Mouse (Mus musculus): ENCODE data around the gene Gm20388. TPM values are rescaled to one million over a fixed set of nuclear protein-coding genes. Genes with fewer than 3 reads are reported as not detected.
A peak's percentile ranks its signal among the peaks of the same experiment; 100 is the strongest.

The Gm20388 gene
- polyA plus RNA-seq, 1 experiment = 59.3 TPM

GRCm38 (mm10) chr8:123726759-123727158 is 3816.1 kb downstream of the Gm20388 start:
- TF ChIP-seq POLR2A (IDR thresholded peaks at IDR 0.05; ENCODE audit: borderline replicate concordance, extremely low read depth, insufficient read depth, insufficient read length, poor library complexity, severe bottlenecking) = no peak
- no peak for TF ChIP-seq CTCF (IDR thresholded peaks at IDR 0.05; ENCODE audit: borderline replicate concordance, extremely low read depth, insufficient read depth, insufficient read length)
- no peak for DNase-seq (ENCODE audit: low read depth)

DNA sequence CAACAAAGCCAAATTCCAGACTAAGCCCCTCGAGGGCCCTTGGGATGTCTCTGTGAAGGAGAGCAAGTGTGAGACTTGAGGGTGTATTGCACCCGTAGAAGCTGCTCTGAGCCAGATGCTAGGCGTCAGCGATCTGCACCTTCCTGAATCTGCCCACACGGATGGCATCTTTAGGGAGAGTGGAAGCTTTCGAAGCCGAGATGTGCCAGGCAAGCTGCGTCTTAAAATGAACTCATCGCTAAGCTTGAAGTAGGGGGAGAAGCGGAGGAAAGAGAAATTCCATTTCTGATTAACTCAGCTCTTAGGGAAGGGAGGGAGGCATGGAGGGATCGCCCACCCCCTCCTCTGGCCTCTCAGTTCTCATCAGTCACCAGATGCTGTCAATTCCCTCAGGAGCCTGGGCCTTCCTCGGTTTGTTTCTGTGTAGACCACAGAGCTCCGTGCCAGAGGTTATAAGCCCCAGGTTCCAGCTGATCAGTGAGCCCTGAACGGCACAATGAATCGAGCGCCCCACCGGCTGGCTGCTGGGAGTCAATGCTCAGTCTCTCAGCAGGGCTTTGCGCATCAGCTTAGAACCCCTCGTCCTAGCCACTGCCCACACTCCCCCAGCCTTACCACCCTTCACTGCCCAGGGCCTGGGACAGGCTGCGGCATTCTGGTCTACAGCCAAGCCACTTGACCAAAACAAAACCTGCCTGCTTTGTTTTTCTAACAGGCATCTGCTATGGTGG is 3818.6 kb downstream of the Gm20388 start:
- TF ChIP-seq POLR2A (IDR thresholded peaks at IDR 0.05; ENCODE audit: borderline replicate concordance, extremely low read depth, insufficient read depth, insufficient read length, poor library complexity, severe bottlenecking) (no peak), CTCF (IDR thresholded peaks at IDR 0.05; ENCODE audit: borderline replicate concordance, extremely low read depth, insufficient read depth, insufficient read length) (no peak)
- DNase-seq (ENCODE audit: low read depth) = peak; percentile 71

- TF ChIP-seq POLR2A (IDR thresholded peaks at IDR 0.05; ENCODE audit: borderline replicate concordance, extremely low read depth, insufficient read depth, insufficient read length, poor library complexity, severe bottlenecking) = no peak
- TF ChIP-seq CTCF (IDR thresholded peaks at IDR 0.05; ENCODE audit: borderline replicate concordance, extremely low read depth, insufficient read depth, insufficient read length) = no peak
- DNase-seq (ENCODE audit: low read depth) = peak; percentile 59
These were observed 3819.3 kb downstream of the Gm20388 start for GRCm38 (mm10) chr8:123729786-123730411.

DNA sequence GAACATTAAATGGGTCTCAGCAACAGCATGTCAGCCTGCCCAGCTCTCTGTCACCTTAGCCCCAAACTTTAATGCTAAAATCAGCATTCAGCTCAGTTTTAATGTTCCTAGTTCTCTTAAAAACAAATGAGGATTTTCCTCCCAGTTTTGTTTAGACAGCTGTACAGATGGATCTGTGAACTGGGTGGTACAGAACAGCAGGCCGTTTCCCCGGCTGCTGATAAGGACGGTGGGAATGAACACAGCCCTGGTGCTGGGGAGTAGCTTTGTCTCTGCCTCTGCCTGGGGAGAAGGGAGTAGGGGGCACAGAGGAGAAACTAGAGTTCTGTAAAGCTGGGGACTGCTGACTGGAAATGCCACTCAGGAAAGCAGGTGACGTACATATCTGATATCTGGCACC is 3821.7 kb downstream of the Gm20388 start:
- TF ChIP-seq CTCF (IDR thresholded peaks at IDR 0.05; ENCODE audit: borderline replicate concordance, extremely low read depth, insufficient read depth, insufficient read length) = no peak
- no peak for TF ChIP-seq POLR2A (IDR thresholded peaks at IDR 0.05; ENCODE audit: borderline replicate concordance, extremely low read depth, insufficient read depth, insufficient read length, poor library complexity, severe bottlenecking)
- DNase-seq (ENCODE audit: low read depth) = no peak

DNA sequence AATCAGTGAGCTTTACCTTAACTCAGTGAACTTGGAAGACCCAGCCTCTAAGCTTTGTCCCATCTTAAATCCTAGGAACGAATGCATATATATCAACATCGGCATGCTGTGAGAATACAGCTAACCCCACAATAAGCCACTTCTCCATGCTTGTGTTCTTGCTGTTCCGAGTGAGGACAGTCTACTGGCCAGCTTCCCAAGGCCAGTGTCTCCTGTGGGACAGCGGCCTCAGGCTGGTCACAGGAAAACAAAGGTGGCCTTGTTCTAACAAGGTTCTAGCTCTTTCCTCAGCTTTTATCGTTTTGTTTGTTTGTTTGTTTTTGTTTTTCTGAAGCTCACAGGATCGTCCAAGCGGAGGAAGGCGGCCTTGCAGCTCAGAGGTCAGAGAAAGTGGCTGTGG is 3823.8 kb downstream of the Gm20388 start:
- no peak for DNase-seq (ENCODE audit: low read depth)
- TF ChIP-seq POLR2A (IDR thresholded peaks at IDR 0.05; ENCODE audit: borderline replicate concordance, extremely low read depth, insufficient read depth, insufficient read length, poor library complexity, severe bottlenecking) (no peak), CTCF (IDR thresholded peaks at IDR 0.05; ENCODE audit: borderline replicate concordance, extremely low read depth, insufficient read depth, insufficient read length) (no peak)

DNA sequence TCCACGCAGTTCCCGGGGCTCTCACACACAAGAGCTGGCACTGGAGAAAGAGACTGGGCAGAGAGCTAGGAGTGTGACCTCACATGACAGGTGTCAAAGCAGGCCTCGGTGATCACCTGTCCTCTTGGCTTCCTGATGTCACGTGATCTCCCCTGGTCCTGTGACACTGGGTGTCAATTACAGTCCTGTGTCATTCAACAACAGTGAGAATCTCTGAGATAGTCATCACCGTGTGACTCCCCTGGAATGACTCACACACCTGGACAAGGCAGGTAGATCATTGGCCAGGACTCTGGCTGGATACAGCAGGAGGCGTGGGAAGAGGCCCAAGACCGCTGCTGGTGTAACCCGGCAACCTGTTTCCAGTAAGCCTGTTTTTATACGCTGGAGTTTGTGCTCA is 3826.3 kb downstream of the Gm20388 start:
- DNase-seq (ENCODE audit: low read depth) = no peak
- TF ChIP-seq CTCF (IDR thresholded peaks at IDR 0.05; ENCODE audit: borderline replicate concordance, extremely low read depth, insufficient read depth, insufficient read length) (no peak), POLR2A (IDR thresholded peaks at IDR 0.05; ENCODE audit: borderline replicate concordance, extremely low read depth, insufficient read depth, insufficient read length, poor library complexity, severe bottlenecking) (no peak)

DNA sequence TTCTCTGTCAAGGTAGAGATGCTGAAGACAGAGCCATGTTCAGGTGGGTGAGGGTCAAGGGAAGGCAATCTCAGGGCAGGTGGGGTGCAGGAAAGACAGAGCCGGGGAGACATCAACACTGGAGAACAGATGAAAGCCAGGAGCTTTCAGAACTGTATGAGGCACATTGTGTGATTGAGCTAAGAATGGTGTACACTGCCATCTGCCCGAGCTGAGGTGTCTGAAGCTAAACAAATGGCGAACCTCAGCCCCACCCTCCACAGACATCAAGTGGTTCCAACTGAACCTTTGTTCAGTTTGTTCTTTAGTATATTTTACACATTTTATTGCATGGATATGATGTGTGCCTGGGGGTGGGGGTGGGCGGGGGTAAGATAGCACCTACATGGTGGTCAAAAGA is 3829.6 kb downstream of the Gm20388 start:
- TF ChIP-seq CTCF (IDR thresholded peaks at IDR 0.05; ENCODE audit: borderline replicate concordance, extremely low read depth, insufficient read depth, insufficient read length) (no peak), POLR2A (IDR thresholded peaks at IDR 0.05; ENCODE audit: borderline replicate concordance, extremely low read depth, insufficient read depth, insufficient read length, poor library complexity, severe bottlenecking) (no peak)
- DNase-seq (ENCODE audit: low read depth) = no peak

DNA sequence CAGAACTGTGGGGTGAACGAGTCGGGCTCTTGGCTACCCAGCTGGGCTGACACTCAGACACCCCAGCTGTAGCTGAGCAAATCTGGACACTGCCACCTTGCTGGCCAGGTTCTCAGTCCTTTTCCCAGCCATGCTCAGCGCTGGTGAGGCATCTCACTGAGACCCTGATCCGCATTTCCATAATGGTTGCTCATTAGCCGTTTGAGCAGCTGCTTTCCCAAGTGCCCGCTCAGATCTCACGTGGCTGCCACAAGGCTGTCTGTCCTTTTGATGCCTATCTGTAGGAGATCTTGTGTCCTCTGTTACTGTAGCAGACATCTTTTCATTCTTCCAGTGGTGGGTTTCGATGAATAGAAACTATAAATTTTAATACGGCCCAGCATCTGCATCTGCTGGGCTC is 3830.6 kb downstream of the Gm20388 start:
- DNase-seq (ENCODE audit: low read depth) = peak; percentile 80
- TF ChIP-seq POLR2A (IDR thresholded peaks at IDR 0.05; ENCODE audit: borderline replicate concordance, extremely low read depth, insufficient read depth, insufficient read length, poor library complexity, severe bottlenecking) (no peak), CTCF (IDR thresholded peaks at IDR 0.05; ENCODE audit: borderline replicate concordance, extremely low read depth, insufficient read depth, insufficient read length) (no peak)

- TF ChIP-seq CTCF (IDR thresholded peaks at IDR 0.05; ENCODE audit: borderline replicate concordance, extremely low read depth, insufficient read depth, insufficient read length) (no peak), POLR2A (IDR thresholded peaks at IDR 0.05; ENCODE audit: borderline replicate concordance, extremely low read depth, insufficient read depth, insufficient read length, poor library complexity, severe bottlenecking) (no peak)
These were observed 3835.8 kb downstream of the Gm20388 start for GRCm38 (mm10) chr8:123746488-123746887.

GRCm38 (mm10) chr8:123747772-123748171 is 3837.1 kb downstream of the Gm20388 start:
- DNase-seq (ENCODE audit: low read depth) = peak; percentile 62

More at GRCm38 (mm10) chr8:123746488-123746887, 3835.8 kb downstream of the Gm20388 start:
- DNase-seq (ENCODE audit: low read depth) = no peak

GRCm38 (mm10) chr8:123750171-123750693 is 3839.6 kb downstream of the Gm20388 start:
- no peak for DNase-seq (ENCODE audit: low read depth)
- TF ChIP-seq CTCF (IDR thresholded peaks at IDR 0.05; ENCODE audit: borderline replicate concordance, extremely low read depth, insufficient read depth, insufficient read length) (no peak), POLR2A (IDR thresholded peaks at IDR 0.05; ENCODE audit: borderline replicate concordance, extremely low read depth, insufficient read depth, insufficient read length, poor library complexity, severe bottlenecking) (no peak)

More at GRCm38 (mm10) chr8:123747772-123748171, 3837.1 kb downstream of the Gm20388 start:
- TF ChIP-seq POLR2A (IDR thresholded peaks at IDR 0.05; ENCODE audit: borderline replicate concordance, extremely low read depth, insufficient read depth, insufficient read length, poor library complexity, severe bottlenecking) (no peak), CTCF (IDR thresholded peaks at IDR 0.05; ENCODE audit: borderline replicate concordance, extremely low read depth, insufficient read depth, insufficient read length) (no peak)

All from brain, embryonic 14.5 days (tissue).